Mouse (Mus musculus) embryonic facial prominence, embryonic 15.5 days (tissue): ENCODE measurements around the gene Dbndd2. TPM values are rescaled to one million over a fixed set of nuclear protein-coding genes. Genes with fewer than 3 reads are reported as not detected.

ENCODE experiments used
- ATAC-seq: fragments of 200-750 bp; cut with Nextera tagmentation; 2 replicates; pipeline ENCODE4 v1.8.0; 2017; ENCODE audit warnings: low read depth, moderate TSS enrichment; ENCODE audit not compliant: insufficient number of reproducible peaks, low FRiP score, low TSS enrichment
- H3K27ac ChIP-seq: fragments of 300-500 bp; sonication (generic); replicated peaks from 2 replicates; pipeline ENCODE4 v1.5.1; 2015; ENCODE audit warnings: mild to moderate bottlenecking, inconsistent platforms
- H3K27me3 ChIP-seq: fragments of 300-500 bp; sonication (generic); 2 replicates; pipeline ENCODE4 v1.6.1; 2015; ENCODE audit warnings: inconsistent platforms
- H3K36me3 ChIP-seq: fragments of 300-500 bp; sonication (generic); 2 replicates; pipeline ENCODE4 v1.6.1; 2015; ENCODE audit warnings: mild to moderate bottlenecking, inconsistent platforms
- H3K4me1 ChIP-seq: fragments of 300-500 bp; sonication (generic); 2 replicates; pipeline ENCODE4 v1.6.1; 2015; ENCODE audit warnings: inconsistent platforms
- H3K4me2 ChIP-seq: fragments of 300-500 bp; sonication (generic); replicated peaks from 2 replicates; pipeline ENCODE4 v1.6.1; 2015; ENCODE audit warnings: mild to moderate bottlenecking, inconsistent platforms
- H3K4me3 ChIP-seq: fragments of 300-500 bp; sonication (generic); replicated peaks from 2 replicates; pipeline ENCODE4 v1.5.1; 2015; ENCODE audit warnings: mild to moderate bottlenecking, inconsistent platforms
- H3K9ac ChIP-seq: fragments of 300-500 bp; sonication (generic); 2 replicates; pipeline ENCODE4 v1.6.1; 2015; ENCODE audit warnings: inconsistent platforms
- H3K9me3 ChIP-seq: fragments of 300-500 bp; sonication (generic); replicated peaks from 2 replicates; pipeline ENCODE4 v1.6.1; 2016; ENCODE audit warnings: inconsistent platforms
- WGBS: fragments of 180-500 bp; shearing (Covaris S2); methylation state at CpG from one replicate; pipeline ENCODE4 v1.1.7; 2015; 5-methylcytosine and 5-hydroxymethylcytosine counted together
- polyA plus RNA-seq: library from polyadenylated mRNA; unstranded; fragments of >200 nt; fragmentation: Nextera tagmentation; extraction: Ambion mirVana; gene quantifications from 2 replicates; pipeline ENCODE4 v1.2.1, GENCODE M21; 2015

Dbndd2 gene
- polyA plus RNA-seq, result 8.4 and 10.3 TPM in 2 replicates

GRCm38 (mm10) chr2:164485681-164486257 is at the start of gene Dbndd2:
Gene Dbndd2, plus strand, starts transcription at chr2:164486106.
- Histone ChIP-seq H3K4me3 (peak within 1 kb of the TSS; percentile 66), H3K27me3 (peaks cover 23% of the 10 kb centered on the region), H3K27ac (no peak within 1 kb of the TSS), H3K4me1 (peaks cover 22% of the 10 kb centered on the region), H3K9me3 (no peaks in the 10 kb centered on the region), H3K9ac (peak within 1 kb of the TSS; percentile 50), H3K4me2 (peak within 1 kb of the TSS; percentile 99), H3K36me3 (no peaks in the 10 kb centered on the region)
- ATAC-seq, result peak; percentile 36; the same call in 1 of the 2 replicates
- 2% methylated on average over 26 of the region's 26 CpGs for WGBS

GRCm38 (mm10) chr2:164436215-164436913 is 49.5 kb upstream of the Dbndd2 start:
- H3K27me3 ChIP-seq, result no peaks in the 10 kb centered on the region
- WGBS, result 15% methylated on average over 8 of the region's 8 CpGs
- peak overlapping the region; percentile 78 for H3K27ac ChIP-seq
- 0 out of 2 replicates have a peak overlapping the region, but pooled peaks have one; percentile 10 for H3K4me2 ChIP-seq
- H3K9ac ChIP-seq, result no peak overlapping the region
- ATAC-seq, result no peak
- no peaks in the 10 kb centered on the region for H3K9me3 ChIP-seq
- no peak overlapping the region for H3K4me3 ChIP-seq
- no peaks in the 10 kb centered on the region for H3K36me3 ChIP-seq
- H3K4me1 ChIP-seq, result peaks cover 90% of the 10 kb centered on the region

GRCm38 (mm10) chr2:164436961-164437360 is 48.9 kb upstream of the Dbndd2 start:
- H3K4me2 ChIP-seq, result 0 out of 2 replicates have a peak overlapping the region, but pooled peaks have one; percentile 10
- no peak overlapping the region for H3K9ac ChIP-seq
- 50% methylated on average over 3 of the region's 3 CpGs for WGBS
- ATAC-seq, result no peak; the same call in 1 of the 2 replicates
- H3K36me3 ChIP-seq, result no peaks in the 10 kb centered on the region
- no peak overlapping the region for H3K4me3 ChIP-seq
- no peaks in the 10 kb centered on the region for H3K27me3 ChIP-seq
- no peaks in the 10 kb centered on the region for H3K9me3 ChIP-seq
- peaks cover 90% of the 10 kb centered on the region for H3K4me1 ChIP-seq
- peak overlapping the region; percentile 78 for H3K27ac ChIP-seq

GRCm38 (mm10) chr2:164437710-164438109 is 48.2 kb upstream of the Dbndd2 start:
- no peaks in the 10 kb centered on the region for H3K27me3 ChIP-seq
- H3K9ac ChIP-seq, result no peak overlapping the region
- WGBS, result 50% methylated on average over 6 of the region's 6 CpGs
- H3K36me3 ChIP-seq, result no peaks in the 10 kb centered on the region
- H3K27ac ChIP-seq, result peak overlapping the region; percentile 78; the same call in 1 of the 2 replicates
- no peaks in the 10 kb centered on the region for H3K9me3 ChIP-seq
- H3K4me3 ChIP-seq, result no peak overlapping the region
- H3K4me2 ChIP-seq, result no peak overlapping the region; the same call in 1 of the 2 replicates
- H3K4me1 ChIP-seq, result peaks cover 84% of the 10 kb centered on the region
- ATAC-seq, result no peak

- no peaks in the 10 kb centered on the region for H3K9me3 ChIP-seq
- 58% methylated on average over 8 of the region's 8 CpGs for WGBS
- H3K4me2 ChIP-seq, result no peak overlapping the region
- no peaks in the 10 kb centered on the region for H3K27me3 ChIP-seq
- H3K4me3 ChIP-seq, result no peak overlapping the region
- H3K4me1 ChIP-seq, result peaks cover 79% of the 10 kb centered on the region
- H3K36me3 ChIP-seq, result no peaks in the 10 kb centered on the region
- H3K9ac ChIP-seq, result no peak overlapping the region
- H3K27ac ChIP-seq, result no peak overlapping the region
- no peak for ATAC-seq
Measured at GRCm38 (mm10) chr2:164438257-164438656, 47.6 kb upstream of the Dbndd2 start.

GRCm38 (mm10) chr2:164439001-164439421 is 46.9 kb upstream of the Dbndd2 start:
- Histone ChIP-seq H3K9ac (no peak overlapping the region), H3K27me3 (no peaks in the 10 kb centered on the region), H3K27ac (0 out of 2 replicates have a peak overlapping the region, but pooled peaks have one; percentile 23), H3K4me2 (no peak overlapping the region), H3K4me3 (no peak overlapping the region), H3K9me3 (no peaks in the 10 kb centered on the region), H3K36me3 (no peaks in the 10 kb centered on the region), H3K4me1 (peaks cover 79% of the 10 kb centered on the region)
- ATAC-seq, result no peak
- WGBS, result 61% methylated on average over 3 of the region's 3 CpGs

GRCm38 (mm10) chr2:164440314-164440713 is 45.6 kb upstream of the Dbndd2 start:
- Histone ChIP-seq H3K4me2 (peak overlapping the region; percentile 12; the same call in 1 of the 2 replicates), H3K9ac (no peak overlapping the region), H3K9me3 (no peaks in the 10 kb centered on the region), H3K4me1 (peaks cover 66% of the 10 kb centered on the region), H3K27ac (peak overlapping the region; percentile 49; the same call in 1 of the 2 replicates), H3K27me3 (no peaks in the 10 kb centered on the region), H3K36me3 (no peaks in the 10 kb centered on the region), H3K4me3 (peak overlapping the region; percentile 63; the same call in 1 of the 2 replicates)
- 58% methylated on average over 5 of the region's 5 CpGs for WGBS
- ATAC-seq, result no peak

- peaks cover 58% of the 10 kb centered on the region for H3K4me1 ChIP-seq
- no peaks in the 10 kb centered on the region for H3K27me3 ChIP-seq
- 0 out of 2 replicates have a peak overlapping the region, but pooled peaks have one; percentile 21 for H3K9ac ChIP-seq
- no peaks in the 10 kb centered on the region for H3K36me3 ChIP-seq
- WGBS, result 28% methylated on average over 8 of the region's 8 CpGs
- H3K9me3 ChIP-seq, result no peaks in the 10 kb centered on the region
- peak overlapping the region; percentile 49 for H3K27ac ChIP-seq
- peak overlapping the region; percentile 63 for H3K4me3 ChIP-seq
- H3K4me2 ChIP-seq, result peak overlapping the region; percentile 69
- no peak for ATAC-seq
Measured at GRCm38 (mm10) chr2:164441155-164441554, 44.8 kb upstream of the Dbndd2 start.

GRCm38 (mm10) chr2:164441731-164442130 is 44.2 kb upstream of the Dbndd2 start:
- no peaks in the 10 kb centered on the region for H3K9me3 ChIP-seq
- H3K36me3 ChIP-seq, result no peaks in the 10 kb centered on the region
- peak overlapping the region; percentile 79 for H3K9ac ChIP-seq
- H3K4me2 ChIP-seq, result peak overlapping the region; percentile 69
- 21% methylated on average over 7 of the region's 7 CpGs for WGBS
- H3K4me1 ChIP-seq, result peaks cover 52% of the 10 kb centered on the region
- 0 out of 2 replicates have a peak overlapping the region, but pooled peaks have one; percentile 84 for H3K27ac ChIP-seq
- H3K27me3 ChIP-seq, result no peaks in the 10 kb centered on the region
- peak overlapping the region; percentile 63 for H3K4me3 ChIP-seq
- ATAC-seq, result no peak

- 2% methylated on average over 29 of the region's 29 CpGs for WGBS
Measured at GRCm38 (mm10) chr2:164442315-164443050, 43.4 kb upstream of the Dbndd2 start.

GRCm38 (mm10) chr2:164443051-164443437 is 42.9 kb upstream of the Dbndd2 start:
- under 1% methylated on average over 26 of the region's 26 CpGs for WGBS
- Histone ChIP-seq H3K9ac (peak overlapping the region; percentile 79), H3K9me3 (no peaks in the 10 kb centered on the region), H3K4me1 (peaks cover 43% of the 10 kb centered on the region), H3K4me2 (peak overlapping the region; percentile 69), H3K27me3 (no peaks in the 10 kb centered on the region), H3K27ac (peak overlapping the region; percentile 84), H3K4me3 (peak overlapping the region; percentile 63), H3K36me3 (no peaks in the 10 kb centered on the region)
- peak; percentile 93 for ATAC-seq

More at GRCm38 (mm10) chr2:164442315-164443050, 43.4 kb upstream of the Dbndd2 start:
- Histone ChIP-seq H3K27me3 (no peaks in the 10 kb centered on the region), H3K9me3 (no peaks in the 10 kb centered on the region), H3K27ac (peak overlapping the region; percentile 84), H3K9ac (peak overlapping the region; percentile 79), H3K4me1 (peaks cover 45% of the 10 kb centered on the region), H3K4me2 (peak overlapping the region; percentile 69), H3K4me3 (peak overlapping the region; percentile 63), H3K36me3 (no peaks in the 10 kb centered on the region)
- ATAC-seq, result peak; percentile 63
